Mouse (Mus musculus) thymus, adult 2 months (tissue): ENCODE results near the gene Hk1.

ENCODE experiments used
- CTCF ChIP-seq: fragments of 200-500 bp; IDR thresholded peaks from 2 replicates; pipeline ENCODE4 v1.5.1; 2012; ENCODE audit warnings: mild to moderate bottlenecking, control low read depth, low read length, moderate library complexity, borderline replicate concordance; ENCODE audit not compliant: control insufficient read depth, poor library complexity, insufficient read depth; ENCODE audit errors: extremely low read depth
- POLR2A ChIP-seq: fragments of 200-500 bp; IDR thresholded peaks from 2 replicates; pipeline ENCODE4 v1.6.1; 2012; ENCODE audit warnings: mild to moderate bottlenecking, low read length, control low read depth, moderate library complexity; ENCODE audit not compliant: control insufficient read depth, poor library complexity, insufficient read depth; ENCODE audit errors: extremely low read depth

DNA sequence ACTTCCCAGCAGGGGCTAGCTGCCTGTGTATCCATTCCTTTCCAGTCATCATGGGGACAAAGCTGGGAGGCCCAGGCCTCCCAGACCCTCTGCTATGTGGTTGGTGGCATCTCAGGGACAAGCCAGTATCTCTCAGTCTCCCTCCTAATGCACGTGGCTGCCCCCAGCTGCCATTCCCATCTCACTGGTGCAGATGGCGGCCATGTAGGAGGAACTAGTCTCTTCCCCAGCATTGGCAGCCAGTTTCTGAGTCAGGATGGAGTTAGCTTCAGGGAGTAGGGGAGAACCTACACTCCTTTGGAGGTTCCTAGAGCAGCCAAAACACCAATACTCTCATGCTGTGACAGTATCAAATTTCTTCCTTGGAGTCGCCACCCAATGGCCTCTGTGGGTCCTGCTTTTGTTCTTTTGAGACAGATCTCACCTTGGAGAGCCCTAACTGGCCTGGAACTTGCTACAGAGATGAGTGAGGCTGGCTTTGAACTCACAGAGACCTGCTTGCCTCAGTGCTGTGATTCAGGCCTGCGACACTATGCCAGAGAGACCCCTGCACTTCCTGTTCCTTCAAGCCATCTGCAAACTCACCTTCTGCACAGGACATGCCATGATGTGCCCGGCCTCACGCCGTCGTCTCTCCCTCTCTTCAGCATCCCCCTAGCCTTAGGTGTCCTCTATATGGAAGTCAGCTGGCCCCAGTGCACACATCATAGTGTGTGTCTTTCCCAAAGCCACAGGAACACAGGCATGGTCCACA is 52.7 kb downstream of the Hk1 start:
- TF ChIP-seq POLR2A, result no peak
- no peak for TF ChIP-seq CTCF
